Mouse (Mus musculus) kidney, adult 2 months (tissue): Measurements from ENCODE around the gene Cers6. TPM values are rescaled to one million over a fixed set of nuclear protein-coding genes. Genes with fewer than 3 reads are reported as not detected.

Experiments
- DNase-seq: peaks from one replicate; pipeline ENCODE4 v3.0.0; 2021
- H3K27ac ChIP-seq: fragments of 200-500 bp; 2 replicates; pipeline ENCODE4 v1.5.1; 2012; ENCODE audit warnings: low read depth, low read length, control low read depth, inconsistent platforms; ENCODE audit not compliant: insufficient read depth
- H3K27me3 ChIP-seq: fragments of 200-500 bp; replicated peaks from 2 replicates; pipeline ENCODE4 v1.6.1; 2012; ENCODE audit warnings: mild to moderate bottlenecking, moderate library complexity, low read length, inconsistent platforms; ENCODE audit not compliant: control insufficient read depth, insufficient read depth
- H3K36me3 ChIP-seq: fragments of 200-500 bp; 2 replicates; pipeline ENCODE4 v1.6.1; 2012; ENCODE audit warnings: mild to moderate bottlenecking, moderate library complexity, low read length, inconsistent platforms; ENCODE audit not compliant: control insufficient read depth, insufficient read depth
- H3K4me1 ChIP-seq: fragments of 200-500 bp; 2 replicates; pipeline ENCODE4 v1.6.1; 2011; ENCODE audit warnings: low read length; ENCODE audit not compliant: control insufficient read depth, insufficient read depth
- H3K4me3 ChIP-seq: fragments of 200-500 bp; 2 replicates; pipeline ENCODE4 v1.5.1; 2011; ENCODE audit warnings: mild to moderate bottlenecking, low read depth, low read length, control low read depth; ENCODE audit not compliant: insufficient read depth
- CTCF ChIP-seq: fragments of 200-500 bp; conservative IDR thresholded peaks from 2 replicates; pipeline ENCODE4 v1.5.1; 2011; ENCODE audit warnings: low read depth, mild to moderate bottlenecking, control low read depth, low read length, moderate library complexity, mixed read lengths; ENCODE audit not compliant: insufficient read depth, insufficient read length
- POLR2A ChIP-seq: fragments of 200-500 bp; IDR thresholded peaks from one replicate; pipeline ENCODE4 v1.6.1; 2011; ENCODE audit warnings: low read depth, low read length, control low read depth
- WGBS: fragments of 180-500 bp; shearing (Covaris S2); methylation state at CpG from one replicate; pipeline ENCODE4 v1.1.7; 2018; 5-methylcytosine and 5-hydroxymethylcytosine counted together
- polyA plus RNA-seq: library from polyadenylated mRNA; depleted of rRNA; stranded (reverse); fragments of >200 nt; gene quantifications from 2 replicates; pipeline ENCODE4 v1.2.3, GENCODE M21; 2012

Gene Cers6
- polyA plus RNA-seq, 1 experiment, result 11.1 TPM

DNA sequence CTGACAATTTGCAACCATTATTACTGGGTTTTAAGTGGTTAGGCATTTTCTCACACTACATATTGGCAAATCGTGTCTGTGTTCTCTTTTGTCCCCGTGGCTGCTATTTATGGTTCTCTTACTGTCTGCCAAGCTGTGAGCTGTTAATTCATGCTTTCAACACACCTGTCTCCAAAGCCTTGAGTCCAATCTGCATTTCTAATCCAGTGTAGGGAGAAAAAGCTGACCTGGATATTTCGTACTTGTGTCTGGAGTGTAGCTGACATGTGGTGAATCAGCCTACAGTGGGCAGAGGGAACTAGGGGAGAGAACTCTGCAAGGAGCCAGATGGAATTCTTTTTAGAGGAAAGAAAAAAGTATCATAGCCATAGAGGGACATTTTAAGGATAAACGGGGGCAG is 35.0 kb downstream of the Cers6 start:
- DNase-seq, result no peak
- 55% methylated on average over 4 of the region's 4 CpGs for WGBS
- H3K27ac ChIP-seq, result no peak overlapping the region

DNA sequence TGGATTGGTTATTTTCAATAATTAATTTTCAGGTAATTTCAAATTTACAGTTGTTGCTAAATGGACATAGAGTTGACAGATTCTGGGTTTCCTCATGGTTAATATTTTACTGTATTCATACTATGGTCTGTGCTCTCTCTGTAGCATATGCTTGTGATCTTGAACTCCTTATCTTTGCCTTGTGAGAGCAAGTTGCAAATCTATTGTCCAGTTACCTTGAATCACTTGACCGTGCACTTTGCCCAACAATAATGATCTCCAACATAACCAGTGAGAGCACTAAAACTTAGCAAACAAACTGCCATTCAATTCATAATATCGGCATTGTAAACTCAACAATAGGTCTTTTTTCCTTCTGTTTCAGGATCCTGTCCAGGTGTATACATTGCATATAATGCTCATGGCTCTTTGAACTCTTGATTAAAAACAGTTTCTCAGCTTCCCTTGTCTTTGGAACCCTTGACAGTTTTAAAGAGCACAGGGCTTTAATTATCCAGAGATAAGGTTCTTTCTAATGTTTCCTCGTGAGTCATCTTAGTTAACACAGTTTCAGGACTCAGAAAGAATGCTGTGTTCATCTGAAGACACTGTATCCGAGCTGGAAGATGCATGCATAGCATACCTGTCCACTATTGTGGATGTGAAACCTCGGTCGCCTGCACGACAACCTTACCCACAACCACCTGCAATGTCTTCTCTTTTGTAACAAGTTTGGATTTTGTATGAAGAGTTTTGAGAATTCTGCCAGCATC is 38.7 kb downstream of the Cers6 start:
- Histone ChIP-seq H3K4me1 (0 out of 2 replicates have a peak, but pooled peaks cover 8% of the 10 kb centered on the region), H3K27ac (no peak overlapping the region), H3K4me3 (no peak overlapping the region), H3K27me3 (no peaks in the 10 kb centered on the region), H3K36me3 (no peaks in the 10 kb centered on the region)
- 86% methylated on average over 7 of the region's 7 CpGs for WGBS
- DNase-seq, result no peak
- TF ChIP-seq POLR2A (no peak), CTCF (no peak)

More for the DNA sequence above, 35.0 kb downstream of the Cers6 start:
- Histone ChIP-seq H3K36me3 (no peaks in the 10 kb centered on the region), H3K27me3 (no peaks in the 10 kb centered on the region), H3K4me1 (peaks cover 13% of the 10 kb centered on the region; the same call in 1 of the 2 replicates), H3K4me3 (no peak overlapping the region)
- TF ChIP-seq CTCF, result no peak
- no peak for TF ChIP-seq POLR2A

DNA sequence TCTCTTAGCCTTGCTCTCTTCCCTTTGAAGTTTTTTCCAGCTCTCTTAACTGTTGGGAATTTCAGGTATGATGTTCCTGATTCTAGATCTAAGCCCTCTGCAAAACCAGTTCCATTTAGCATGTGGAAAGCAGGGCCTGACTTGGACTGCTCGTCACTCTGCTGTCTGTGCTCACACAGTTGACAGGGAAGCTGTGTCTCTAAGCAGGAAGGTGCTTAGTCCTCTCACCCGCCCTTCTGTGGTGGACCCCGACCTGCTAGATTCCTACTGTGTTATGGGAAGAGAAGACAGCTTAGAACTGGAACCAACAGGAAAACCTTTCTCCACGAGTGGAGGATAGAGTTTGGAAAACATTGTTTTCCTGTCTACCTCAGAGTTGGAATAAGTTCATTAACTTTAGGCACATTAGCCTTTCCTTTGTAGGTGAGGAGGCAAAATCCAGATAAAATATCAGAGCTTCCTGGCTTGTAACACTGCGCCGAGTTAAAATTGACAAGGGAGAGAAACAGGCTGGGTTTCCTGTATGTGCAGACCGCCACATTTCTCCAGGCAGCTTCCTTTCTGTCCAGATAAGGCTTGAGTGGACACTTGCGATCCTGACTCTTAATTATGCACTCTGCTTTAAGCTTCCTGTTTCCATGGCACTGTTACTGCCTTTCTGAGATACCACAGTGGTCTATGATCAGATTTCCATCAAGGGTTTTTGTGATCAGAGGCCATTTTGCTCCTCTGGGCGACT is 39.6 kb downstream of the Cers6 start:
- no peak overlapping the region; the same call in 1 of the 2 replicates for H3K27ac ChIP-seq
- no peaks in the 10 kb centered on the region for H3K36me3 ChIP-seq
- H3K27me3 ChIP-seq, result no peaks in the 10 kb centered on the region
- no peak for TF ChIP-seq POLR2A
- no peak for TF ChIP-seq CTCF
- DNase-seq, result no peak
- no peak overlapping the region for H3K4me3 ChIP-seq
- WGBS, result 50% methylated on average over 9 of the region's 9 CpGs
- H3K4me1 ChIP-seq, result 0 out of 2 replicates have a peak, but pooled peaks cover 3% of the 10 kb centered on the region

DNA sequence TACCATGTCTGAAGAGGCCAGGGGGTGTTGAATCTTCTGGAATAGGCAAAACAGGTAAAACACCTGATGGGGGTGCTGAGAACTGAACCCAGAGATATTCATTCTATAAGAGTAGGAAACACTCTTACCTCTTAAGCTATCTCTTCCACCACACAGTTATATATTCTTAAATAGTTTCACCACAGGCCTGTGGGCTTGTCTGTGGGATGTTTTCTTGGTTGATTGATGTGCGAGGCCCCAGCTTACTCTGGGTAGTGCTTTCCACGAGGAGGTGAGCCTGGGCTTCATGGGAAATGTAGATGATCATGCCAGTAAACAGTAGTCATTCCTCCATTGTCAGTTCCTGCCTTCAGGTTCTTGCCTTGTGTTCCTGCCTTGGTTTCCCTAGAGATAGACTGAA is 40.5 kb downstream of the Cers6 start:
- H3K27ac ChIP-seq, result no peak overlapping the region
- WGBS, result 85% methylated on average over 2 of the region's 2 CpGs
- DNase-seq, result no peak
- H3K27me3 ChIP-seq, result no peaks in the 10 kb centered on the region
- TF ChIP-seq POLR2A (no peak), CTCF (no peak)
- no peak overlapping the region for H3K4me3 ChIP-seq
- 0 out of 2 replicates have a peak, but pooled peaks cover 3% of the 10 kb centered on the region for H3K4me1 ChIP-seq
- no peaks in the 10 kb centered on the region for H3K36me3 ChIP-seq

DNA sequence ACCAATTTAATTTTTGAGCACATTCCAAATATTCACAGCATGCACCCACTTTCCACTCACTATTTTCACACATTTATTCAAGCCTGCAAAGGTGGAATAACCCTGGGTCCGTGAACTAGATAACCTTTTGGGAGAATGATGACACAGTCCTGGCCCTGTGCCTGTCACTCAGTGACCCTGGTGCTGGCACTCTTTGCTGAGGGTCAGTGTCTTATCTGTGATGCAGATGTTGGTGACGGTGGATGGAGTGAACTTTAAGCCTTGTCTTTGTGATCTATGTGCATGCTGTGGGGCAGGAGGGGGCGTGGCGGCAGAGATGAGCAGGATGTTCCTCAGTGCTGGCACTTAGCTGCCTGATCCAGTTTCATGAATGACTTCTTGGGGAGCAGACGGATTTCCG is 41.3 kb downstream of the Cers6 start:
- H3K4me3 ChIP-seq, result no peak overlapping the region
- 0 out of 2 replicates have a peak, but pooled peaks cover 3% of the 10 kb centered on the region for H3K4me1 ChIP-seq
- 68% methylated on average over 6 of the region's 6 CpGs for WGBS
- H3K36me3 ChIP-seq, result no peaks in the 10 kb centered on the region
- no peak for TF ChIP-seq POLR2A
- no peak for TF ChIP-seq CTCF
- H3K27me3 ChIP-seq, result no peaks in the 10 kb centered on the region
- no peak overlapping the region for H3K27ac ChIP-seq
- no peak for DNase-seq

DNA sequence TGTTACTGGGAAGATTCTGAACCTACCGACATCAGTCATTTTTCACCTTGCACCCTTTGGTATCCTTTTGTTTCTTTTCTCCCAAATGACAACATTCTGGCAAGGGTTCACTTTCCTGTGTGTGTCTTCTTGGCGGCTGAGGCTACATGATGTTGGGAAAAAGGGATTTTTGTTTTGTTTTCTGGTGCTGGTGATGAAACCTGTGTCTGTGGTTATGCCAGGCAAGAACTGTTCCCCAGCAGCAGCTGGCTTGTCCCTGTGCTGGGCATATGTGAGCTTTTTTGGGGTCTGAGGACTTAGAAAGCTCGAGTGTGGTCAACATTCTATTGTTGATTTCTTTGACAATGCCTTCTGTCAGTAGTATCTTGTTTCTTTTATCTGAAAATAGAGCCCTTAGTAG is 45.7 kb downstream of the Cers6 start:
- no peaks in the 10 kb centered on the region for H3K36me3 ChIP-seq
- H3K27me3 ChIP-seq, result no peaks in the 10 kb centered on the region
- peaks cover 4% of the 10 kb centered on the region for H3K4me1 ChIP-seq
- WGBS, result 75% methylated on average over 3 of the region's 3 CpGs
- H3K4me3 ChIP-seq, result no peak overlapping the region
- no peak for DNase-seq
- no peak for TF ChIP-seq CTCF
- no peak for TF ChIP-seq POLR2A
- no peak overlapping the region for H3K27ac ChIP-seq
